Mouse (Mus musculus): ENCODE data around the gene Crb1.

The Crb1 gene

GRCm38 (mm10) chr1:139224309-139224949 is 152.5 kb downstream of the Crb1 start:
- DNase-seq (ENCODE audit: low read depth, low spot score): no peak

- no peak for DNase-seq (ENCODE audit: low read depth, low spot score)
Measured at GRCm38 (mm10) chr1:139223804-139224203, 153.1 kb downstream of the Crb1 start.

GRCm38 (mm10) chr1:139215311-139215710 is 161.6 kb downstream of the Crb1 start:
- DNase-seq (ENCODE audit: low read depth, low spot score): no peak

DNA sequence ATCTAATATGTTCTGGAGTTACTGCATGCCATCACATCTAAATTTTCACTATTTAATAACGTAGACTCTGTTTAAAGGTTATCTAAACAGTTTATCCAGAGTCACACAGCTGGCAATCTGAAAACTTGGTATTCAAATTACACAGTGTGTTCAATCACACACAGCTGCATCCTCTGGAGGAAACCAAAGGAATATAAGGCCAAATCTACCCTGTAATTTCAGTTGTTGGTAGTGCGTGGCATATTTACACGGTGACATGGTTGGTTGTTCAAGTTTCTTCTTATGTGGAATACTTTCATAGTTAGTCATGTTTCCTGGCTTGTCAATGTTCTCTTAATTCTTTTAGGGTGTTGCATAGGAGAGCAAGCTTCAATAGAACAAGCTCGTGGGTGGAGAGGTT is 166.4 kb downstream of the Crb1 start:
- DNase-seq (ENCODE audit: low read depth, low spot score): no peak

GRCm38 (mm10) chr1:139209796-139210195 is 167.1 kb downstream of the Crb1 start:
- peak; percentile 33 for DNase-seq (ENCODE audit: low read depth, low spot score)

DNA sequence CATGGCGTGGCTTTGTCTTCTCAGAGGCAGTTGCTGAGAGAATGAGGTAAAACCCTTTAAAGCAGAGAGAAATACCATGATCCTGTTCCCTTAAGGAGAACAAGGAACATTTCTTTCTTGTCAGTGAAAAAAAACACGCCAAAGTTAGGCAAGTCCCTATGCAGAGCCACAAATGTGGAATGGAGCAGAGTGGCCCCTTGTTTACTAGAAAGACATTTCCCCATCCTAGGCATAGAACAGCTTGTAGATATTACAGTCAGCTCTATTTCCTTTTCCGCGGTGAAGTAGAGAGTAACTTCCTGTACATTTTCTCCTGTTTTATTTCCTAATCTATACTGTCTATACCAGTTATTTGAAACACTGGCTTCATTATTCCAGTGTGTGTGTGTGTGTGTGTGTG is 170.6 kb downstream of the Crb1 start:
- no peak for DNase-seq (ENCODE audit: low read depth, low spot score)

DNA sequence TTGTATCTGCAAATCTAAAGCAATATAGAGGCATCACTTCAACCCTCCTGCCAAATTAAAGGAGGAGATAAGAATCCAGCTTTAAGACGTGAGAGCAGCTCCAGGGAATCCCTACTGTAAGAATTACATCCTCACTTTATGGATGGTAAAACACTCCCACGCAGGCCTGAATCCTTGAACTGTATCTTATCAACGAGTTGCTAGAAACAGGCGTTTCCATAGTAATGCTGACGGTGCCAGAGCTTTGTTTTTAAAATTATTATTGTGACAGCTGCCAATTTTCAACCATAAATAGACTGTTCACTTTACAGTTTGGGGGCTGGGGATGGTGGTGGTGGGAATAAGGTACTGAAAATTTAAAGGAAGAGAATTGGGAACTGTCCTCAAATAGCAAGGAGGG is 173.9 kb downstream of the Crb1 start:
- DNase-seq (ENCODE audit: low read depth, low spot score): no peak

DNA sequence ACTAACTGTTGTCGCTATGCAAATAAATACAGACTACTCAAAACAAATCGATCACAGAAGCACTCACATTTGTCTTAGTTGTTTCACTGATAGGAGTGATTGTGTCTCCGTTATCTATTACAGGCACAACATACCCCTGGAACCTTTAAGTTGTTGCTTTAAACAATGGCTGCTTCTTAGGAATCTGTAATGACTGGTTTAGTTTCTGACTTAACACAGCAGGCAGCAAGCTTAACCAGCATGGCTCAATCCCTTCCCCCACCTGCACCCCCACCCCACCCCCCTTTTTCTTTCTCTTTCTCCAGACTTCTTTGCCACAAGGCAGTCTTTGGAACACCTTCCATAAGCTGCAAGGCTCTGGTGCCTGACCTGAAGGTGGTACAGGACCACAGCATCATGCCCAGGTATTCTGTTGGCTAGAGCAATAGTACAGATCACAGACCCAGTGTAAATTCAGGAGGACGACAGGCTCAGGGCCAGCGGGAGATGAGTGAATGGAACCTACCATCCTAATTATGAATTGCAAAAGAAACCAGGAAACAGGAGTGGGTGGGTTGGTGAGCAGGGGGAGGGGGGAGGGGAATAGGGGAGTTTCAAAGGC is 182.4 kb downstream of the Crb1 start:
- no peak for DNase-seq (ENCODE audit: low read depth, low spot score)

DNA sequence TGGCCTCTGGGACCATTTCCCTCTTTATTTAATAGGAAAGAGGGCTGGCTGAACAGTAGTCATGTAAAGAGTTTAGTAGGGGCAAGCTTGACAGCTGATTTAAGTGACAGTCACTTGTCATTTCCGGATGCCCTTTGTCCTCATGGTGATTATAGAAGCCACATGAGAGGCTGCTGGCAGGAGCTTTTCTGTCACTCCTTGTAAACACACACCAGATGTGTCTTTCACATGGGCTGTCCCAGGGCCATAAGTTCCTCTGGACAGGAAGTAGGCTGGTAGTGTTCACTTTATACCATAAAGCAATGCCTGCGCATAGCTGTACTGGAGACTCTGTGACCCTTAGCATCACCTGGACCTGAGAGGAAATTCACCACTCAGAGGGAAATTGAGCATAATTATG is 182.9 kb downstream of the Crb1 start:
- peak; percentile 29 for DNase-seq (ENCODE audit: low read depth, low spot score)

DNA sequence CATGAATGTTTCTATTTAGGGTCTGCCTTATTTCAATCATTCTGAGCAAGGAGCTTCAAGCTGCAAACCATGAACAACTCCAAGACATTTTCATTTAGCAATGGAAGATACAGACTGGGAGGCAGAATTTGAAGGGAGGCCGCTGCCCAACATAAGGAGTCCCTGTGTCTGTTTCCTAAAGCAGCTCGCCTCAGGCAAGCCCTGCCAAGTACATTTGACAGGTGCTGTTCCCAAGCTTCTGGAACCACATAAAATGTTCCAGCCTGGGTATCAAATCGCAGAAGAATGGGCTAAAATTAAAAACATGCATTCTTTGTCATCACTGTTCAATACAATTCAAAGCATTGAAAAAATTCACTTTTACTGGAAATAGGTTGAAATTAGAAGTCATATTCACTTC is 184.3 kb downstream of the Crb1 start:
- DNase-seq (ENCODE audit: low read depth, low spot score): no peak

GRCm38 (mm10) chr1:139180481-139181149 is 196.3 kb downstream of the Crb1 start:
- DNase-seq (ENCODE audit: low read depth, low spot score): no peak

GRCm38 (mm10) chr1:139179707-139180106 is 197.2 kb downstream of the Crb1 start:
- DNase-seq (ENCODE audit: low read depth, low spot score): no peak

GRCm38 (mm10) chr1:139174058-139174832 is 202.7 kb downstream of the Crb1 start:
- no peak for DNase-seq (ENCODE audit: low read depth, low spot score)

DNA sequence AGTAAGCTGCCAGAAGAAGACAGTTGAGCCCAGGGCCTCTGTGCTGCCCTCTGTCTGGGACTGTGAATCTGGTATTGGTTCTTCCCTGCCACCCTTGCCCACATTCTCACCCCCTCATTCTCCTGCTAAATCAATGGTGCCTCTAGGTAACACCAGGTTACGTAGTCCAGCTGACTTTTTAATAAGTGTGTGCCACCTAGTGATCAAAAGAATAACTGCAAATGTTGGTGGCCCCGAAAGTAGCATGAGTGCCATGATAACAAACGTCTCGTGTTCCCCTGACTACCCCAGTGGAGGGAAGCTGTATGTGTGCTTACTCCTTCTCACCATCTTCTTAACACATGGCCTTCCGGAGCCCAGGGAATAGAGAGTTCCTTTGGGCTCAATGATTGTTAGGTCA is 214.1 kb downstream of the Crb1 start:
- DNase-seq (ENCODE audit: low read depth, low spot score): peak; percentile 51

GRCm38 (mm10) chr1:139161619-139162018 is 215.3 kb downstream of the Crb1 start:
- peak; percentile 33 for DNase-seq (ENCODE audit: low read depth, low spot score)

- DNase-seq (ENCODE audit: low read depth, low spot score): peak; percentile 32
Measured at GRCm38 (mm10) chr1:139156397-139156796, 220.5 kb downstream of the Crb1 start.

DNA sequence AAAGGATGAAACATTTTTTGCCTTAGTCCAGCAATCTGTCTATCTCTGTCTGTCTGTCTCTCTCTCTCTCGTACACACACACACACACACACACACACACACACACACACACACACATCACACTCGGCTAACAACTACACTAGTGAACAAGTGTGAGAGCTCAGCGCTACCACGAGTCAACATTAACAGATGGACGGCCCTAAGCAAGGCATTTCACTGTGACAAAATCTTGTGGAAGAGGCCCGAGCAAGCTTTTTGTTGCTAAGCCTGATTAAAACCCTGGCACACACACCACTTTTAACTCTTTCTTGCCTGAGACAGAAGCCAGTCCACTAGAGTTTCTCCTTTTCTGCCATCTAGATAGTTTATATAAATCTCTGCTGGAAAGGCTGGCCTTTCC is 223.4 kb downstream of the Crb1 start:
- DNase-seq (ENCODE audit: low read depth, low spot score): no peak

GRCm38 (mm10) chr1:139153006-139153405 is 223.9 kb downstream of the Crb1 start:
- no peak for DNase-seq (ENCODE audit: low read depth, low spot score)
